Mouse (Mus musculus) E14TG2a.4 (cell line): Measurements from ENCODE around the gene Aldh5a1.
"Not testable (repeated sequence)": the region's sequence is repeated elsewhere in the genome, so short reads cannot be mapped to it uniquely, and the experiment has no call there.

Source experiments
- H3K27me3 ChIP-seq: 2 replicates; pipeline ENCODE4 v1.6.1; 2014; ENCODE audit warnings: low read length, control low read depth; ENCODE audit not compliant: insufficient read depth
- H3K36me3 ChIP-seq: 2 replicates; pipeline ENCODE4 v1.6.1; 2014; ENCODE audit warnings: low read length, control low read depth; ENCODE audit not compliant: insufficient read depth
- H3K4me1 ChIP-seq: replicated peaks from 2 replicates; pipeline ENCODE4 v1.6.1; 2014; ENCODE audit warnings: low read depth, low read length, control low read depth
- H3K4me3 ChIP-seq: replicated peaks from 2 replicates; pipeline ENCODE4 v1.5.1; 2014; ENCODE audit warnings: mild to moderate bottlenecking, low read length
- H3K9me3 ChIP-seq: 2 replicates; pipeline ENCODE4 v1.6.1; 2014; ENCODE audit warnings: low read length, control low read depth
- CTCF ChIP-seq: conservative IDR thresholded peaks from 2 replicates; pipeline ENCODE4 v1.5.1; 2014; ENCODE audit warnings: low read length
- NANOG ChIP-seq: IDR thresholded peaks from 2 replicates; pipeline ENCODE4 v1.6.1; 2014; ENCODE audit warnings: borderline replicate concordance, low read length, mixed read lengths
- POU5F1 ChIP-seq: IDR thresholded peaks from 2 replicates; pipeline ENCODE4 v1.6.1; 2014; ENCODE audit warnings: low read length, borderline replicate concordance

The Aldh5a1 gene

GRCm38 (mm10) chr13:24937108-24937838, at the start of gene Aldh5a1:
Gene Aldh5a1 (minus strand): TSS chr13:24937661.
- Histone ChIP-seq H3K4me3 (peak within 1 kb of the TSS; percentile 90), H3K9me3 (no peaks in the 10 kb centered on the region), H3K36me3 (no peaks in the 10 kb centered on the region), H3K4me1 (peaks cover 18% of the 10 kb centered on the region), H3K27me3 (peaks cover 37% of the 10 kb centered on the region)
- TF ChIP-seq POU5F1 = no peak
- TF ChIP-seq NANOG = no peak
- no peak for TF ChIP-seq CTCF

GRCm38 (mm10) chr13:24985435-24985834, 48.0 kb upstream of the Aldh5a1 start:
- TF ChIP-seq NANOG = no peak
- TF ChIP-seq POU5F1 = no peak
- TF ChIP-seq CTCF = no peak
- no peaks in the 10 kb centered on the region for H3K9me3 ChIP-seq
- peaks cover under 1% of the 10 kb centered on the region for H3K4me1 ChIP-seq
- peaks cover 14% of the 10 kb centered on the region for H3K36me3 ChIP-seq
- H3K27me3 ChIP-seq = no peaks in the 10 kb centered on the region
- no peak overlapping the region for H3K4me3 ChIP-seq

- no peak overlapping the region for H3K4me3 ChIP-seq
- H3K9me3 ChIP-seq = no peaks in the 10 kb centered on the region
- TF ChIP-seq POU5F1 (no peak), CTCF (no peak), NANOG (no peak)
- H3K4me1 ChIP-seq = no peaks in the 10 kb centered on the region
- no peaks in the 10 kb centered on the region for H3K27me3 ChIP-seq
- H3K36me3 ChIP-seq = no peaks in the 10 kb centered on the region
These were observed 43.6 kb upstream of the Aldh5a1 start for GRCm38 (mm10) chr13:24981031-24981430.

- Histone ChIP-seq H3K27me3 (no peaks in the 10 kb centered on the region), H3K4me1 (peaks cover 6% of the 10 kb centered on the region), H3K9me3 (no peaks in the 10 kb centered on the region), H3K4me3 (no peak overlapping the region), H3K36me3 (no peaks in the 10 kb centered on the region)
- TF ChIP-seq NANOG (no peak), CTCF (no peak)
These were observed 40.4 kb upstream of the Aldh5a1 start for GRCm38 (mm10) chr13:24977820-24978342.

- no peaks in the 10 kb centered on the region for H3K27me3 ChIP-seq
- peaks cover 7% of the 10 kb centered on the region; the same call in 1 of the 2 replicates for H3K9me3 ChIP-seq
- H3K36me3 ChIP-seq = no peaks in the 10 kb centered on the region
- no peak overlapping the region for H3K4me3 ChIP-seq
- peaks cover 6% of the 10 kb centered on the region for H3K4me1 ChIP-seq
- no peak for TF ChIP-seq CTCF
- TF ChIP-seq POU5F1 = no peak
- TF ChIP-seq NANOG = no peak
These were observed 38.9 kb upstream of the Aldh5a1 start for GRCm38 (mm10) chr13:24976384-24976783.

- not testable (repeated sequence) for H3K36me3 ChIP-seq, H3K27me3 ChIP-seq, H3K9me3 ChIP-seq, H3K4me3 ChIP-seq, H3K4me1 ChIP-seq
These were observed 34.3 kb upstream of the Aldh5a1 start for GRCm38 (mm10) chr13:24971776-24972175.

GRCm38 (mm10) chr13:24965846-24966201, 28.4 kb upstream of the Aldh5a1 start:
- Histone ChIP-seq H3K27me3 (peaks cover 37% of the 10 kb centered on the region), H3K36me3 (no peaks in the 10 kb centered on the region), H3K4me1 (peaks cover 14% of the 10 kb centered on the region), H3K9me3 (no peaks in the 10 kb centered on the region), H3K4me3 (no peak overlapping the region)
- no peak for TF ChIP-seq NANOG
- no peak for TF ChIP-seq CTCF
- TF ChIP-seq POU5F1 = no peak

GRCm38 (mm10) chr13:24965130-24965845, 27.8 kb upstream of the Aldh5a1 start:
- TF ChIP-seq NANOG (no peak), POU5F1 (no peak), CTCF (no peak)
- H3K4me1 ChIP-seq = peaks cover 14% of the 10 kb centered on the region
- no peaks in the 10 kb centered on the region for H3K36me3 ChIP-seq
- no peak overlapping the region for H3K4me3 ChIP-seq
- H3K9me3 ChIP-seq = no peaks in the 10 kb centered on the region
- H3K27me3 ChIP-seq = peaks cover 37% of the 10 kb centered on the region

- H3K4me3 ChIP-seq = no peak overlapping the region
- H3K9me3 ChIP-seq = no peaks in the 10 kb centered on the region
- H3K27me3 ChIP-seq = peaks cover 32% of the 10 kb centered on the region
- TF ChIP-seq POU5F1 (no peak), CTCF (no peak), NANOG (no peak)
- no peaks in the 10 kb centered on the region for H3K36me3 ChIP-seq
- peaks cover 14% of the 10 kb centered on the region for H3K4me1 ChIP-seq
These were observed 24.7 kb upstream of the Aldh5a1 start for GRCm38 (mm10) chr13:24962119-24962518.
